Mouse (Mus musculus) T-helper 17 cell (primary cell): Measurements from ENCODE around the gene Mapk12.

ENCODE experiments used
- in situ Hi-C, 2 experiments: fragments of 300-600 bp; cut with MboI, MseI; formaldehyde crosslinking; loops; 1 replicate in 1 of 2; 2 replicates in 1 of 2; pipeline ENCODE4 v1.15.1; 2025; ENCODE audit warnings: high pct_unique_total_duplicates in 2 of 2

The Mapk12 gene

GRCm38 (mm10) chr15:89138531-89138930, 2.0 kb downstream of the Mapk12 start:
- in situ Hi-C loops, result no loop called here

DNA sequence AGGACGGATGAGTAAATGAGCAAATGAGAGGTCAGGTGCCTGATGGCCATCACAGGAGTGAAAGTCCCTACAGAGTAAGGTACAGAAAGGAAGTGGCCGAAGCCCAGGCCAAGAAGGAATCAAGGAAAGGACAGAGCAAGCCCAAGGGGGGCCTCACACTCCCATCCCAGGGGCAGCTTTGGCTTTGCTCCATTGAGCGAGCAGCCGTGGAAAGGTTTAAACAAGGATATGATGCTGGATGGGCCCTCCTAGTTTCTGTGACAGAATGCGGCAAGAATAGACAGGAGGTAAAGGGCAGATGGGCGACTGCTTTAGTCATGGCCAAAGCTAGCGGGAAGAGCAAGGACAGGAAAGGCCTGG, 2.5 kb downstream of the Mapk12 start:
- in situ Hi-C loops, result no loop called here

- in situ Hi-C loops, result no loop called here
These were observed 3.0 kb downstream of the Mapk12 start for GRCm38 (mm10) chr15:89137378-89138045.

- in situ Hi-C loops, result no loop called here
These were observed 3.9 kb downstream of the Mapk12 start for GRCm38 (mm10) chr15:89136461-89137155.

GRCm38 (mm10) chr15:89131316-89131715, 9.2 kb downstream of the Mapk12 start:
- in situ Hi-C loops, result no loop called here

- in situ Hi-C loops, result no loop called here
These were observed 10.3 kb downstream of the Mapk12 start for GRCm38 (mm10) chr15:89130245-89130644.

GRCm38 (mm10) chr15:89128382-89129350, 11.8 kb downstream of the Mapk12 start, which contains the start of gene Hdac10:
Gene Hdac10, minus strand, starts transcription at chr15:89128700.
- in situ Hi-C loops, result loop anchor here in 1 of 2 experiments (5.0 kb wide), 1 partner anchor 84 kb away; the partner anchor contains the start of gene Ppp6r2

GRCm38 (mm10) chr15:89127364-89127940, 13.1 kb downstream of the Mapk12 start:
- in situ Hi-C loops, result loop anchor here in 1 of 2 experiments (5.0 kb wide), 1 partner anchor 85 kb away; the partner anchor contains the start of gene Ppp6r2

DNA sequence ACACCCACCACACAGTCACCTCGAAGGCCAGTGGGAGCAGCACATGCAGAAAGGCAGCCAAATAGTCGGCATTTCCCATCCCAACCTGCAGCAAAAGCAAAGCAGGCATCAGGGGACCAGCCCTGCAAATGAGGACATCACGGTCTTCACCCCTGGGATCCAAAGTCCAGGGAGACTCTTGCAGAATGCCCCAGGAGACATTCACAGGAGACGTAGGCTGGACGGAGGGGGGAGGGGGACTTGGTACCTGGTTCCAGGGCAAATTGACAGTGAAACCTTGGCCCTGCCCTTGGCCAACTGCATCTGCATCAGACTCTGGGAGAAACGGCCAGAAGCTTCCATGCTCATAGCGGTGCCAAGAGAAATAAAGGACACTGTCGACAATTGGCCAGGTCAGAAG, 13.9 kb downstream of the Mapk12 start:
- in situ Hi-C loops, result loop anchor here in 1 of 2 experiments (5.0 kb wide), 1 partner anchor 86 kb away; the partner anchor contains the start of gene Ppp6r2

DNA sequence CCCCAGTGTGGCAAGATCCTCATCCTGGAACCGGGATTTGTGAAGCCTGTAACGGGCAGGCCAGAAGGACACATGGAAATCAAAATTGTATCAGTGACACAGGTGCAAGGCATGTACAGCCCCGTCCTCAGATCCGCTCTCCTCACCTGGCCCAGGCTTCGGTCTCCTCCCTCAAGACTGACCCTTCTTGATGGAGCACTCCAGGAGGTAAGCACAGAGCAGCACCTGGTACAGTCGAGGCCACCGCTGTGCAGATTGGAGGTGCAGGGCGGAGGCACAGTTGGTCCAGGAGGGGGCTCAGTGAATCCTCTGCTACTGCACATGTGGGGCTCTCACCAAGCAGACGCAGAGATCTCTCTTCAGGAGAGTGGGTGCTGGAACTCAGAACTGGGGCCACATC, 15.2 kb downstream of the Mapk12 start:
- in situ Hi-C loops, result loop anchor here in 1 of 2 experiments (5.0 kb wide), 1 partner anchor 87 kb away; the partner anchor contains the start of gene Ppp6r2

GRCm38 (mm10) chr15:89124312-89124711, 16.2 kb downstream of the Mapk12 start:
- in situ Hi-C loops, result no loop called here

GRCm38 (mm10) chr15:89123595-89123994, 16.9 kb downstream of the Mapk12 start:
- in situ Hi-C loops, result no loop called here

GRCm38 (mm10) chr15:89122649-89123366, 17.7 kb downstream of the Mapk12 start, which contains the start of gene Tubgcp6:
Gene Tubgcp6, minus strand, starts transcription at chr15:89123112.
- in situ Hi-C loops, result no loop called here

GRCm38 (mm10) chr15:89118007-89118406, 22.5 kb downstream of the Mapk12 start:
- in situ Hi-C loops, result no loop called here

- in situ Hi-C loops, result no loop called here
These were observed 30.4 kb downstream of the Mapk12 start for GRCm38 (mm10) chr15:89110147-89110546.

DNA sequence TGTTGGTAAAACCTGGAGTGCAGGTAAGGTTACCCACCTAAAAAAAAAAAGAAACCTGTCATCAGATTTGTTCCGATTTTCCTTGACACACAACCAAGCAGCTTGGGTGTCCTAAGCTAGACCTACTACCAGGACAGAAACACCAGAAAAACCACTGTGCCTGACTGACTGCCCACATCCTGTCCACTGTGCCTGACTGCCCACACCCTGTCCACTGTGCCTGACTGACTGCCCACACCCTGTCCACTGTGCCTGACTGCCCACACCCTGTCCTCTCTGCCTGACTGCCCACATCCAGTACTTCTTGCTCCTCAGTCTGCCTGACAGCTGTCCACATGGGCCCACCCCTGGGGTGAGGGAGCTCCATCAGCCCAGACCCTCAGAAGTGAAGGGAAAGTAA, 33.5 kb downstream of the Mapk12 start:
- in situ Hi-C loops, result no loop called here

- in situ Hi-C loops, result no loop called here
These were observed 34.4 kb downstream of the Mapk12 start for GRCm38 (mm10) chr15:89106073-89106472.

DNA sequence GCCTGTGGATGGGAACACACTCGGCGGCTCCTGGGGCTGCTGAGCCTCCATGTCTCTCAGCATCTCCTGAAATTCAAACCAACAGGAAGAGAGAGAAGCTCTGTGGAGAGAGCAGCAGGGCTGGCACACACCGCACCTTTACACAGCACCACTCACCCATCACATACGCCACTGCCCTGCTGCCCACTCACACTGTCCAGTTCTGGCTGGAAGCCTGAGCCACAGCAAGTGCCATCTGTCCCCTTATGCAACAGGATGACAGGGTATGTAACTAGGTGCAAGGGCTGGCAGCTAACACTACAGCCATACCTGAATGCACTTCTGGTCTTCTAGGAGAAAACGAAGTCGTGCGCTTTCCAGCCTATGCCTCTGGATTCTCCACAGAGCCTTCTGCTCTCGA, 36.1 kb downstream of the Mapk12 start:
- in situ Hi-C loops, result no loop called here

GRCm38 (mm10) chr15:89103921-89104320, 36.6 kb downstream of the Mapk12 start:
- in situ Hi-C loops, result no loop called here

GRCm38 (mm10) chr15:89102646-89103045, 37.9 kb downstream of the Mapk12 start:
- in situ Hi-C loops, result no loop called here

DNA sequence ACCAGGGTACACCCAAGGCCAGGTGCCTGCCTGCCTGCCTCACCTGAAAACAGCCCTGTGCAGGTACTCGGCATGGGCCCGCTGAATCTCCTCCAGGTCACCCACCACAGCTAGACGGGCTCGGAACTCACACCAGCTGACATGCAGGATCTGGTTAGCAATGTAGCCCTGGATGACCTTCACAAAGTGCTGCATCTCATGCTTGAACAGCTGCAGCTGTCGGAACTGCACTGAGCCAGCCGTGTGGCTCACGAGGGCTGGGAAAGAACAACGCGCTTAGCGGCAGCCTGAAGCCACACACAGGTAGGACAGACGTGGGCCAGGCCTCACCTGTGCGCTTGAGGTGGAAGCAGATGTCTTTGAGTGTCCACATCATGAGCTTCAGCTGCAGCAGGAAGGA, 39.7 kb downstream of the Mapk12 start:
- in situ Hi-C loops, result no loop called here
